1 mouse cellular context compared by ENCODE assay signal in genomic region chr1:171384361-171384760, GRCm38 (mm10).
TF ChIP-seq lines count a peak whose summit lies in the region.

No protein-coding gene starts in this region.

TF ChIP-seq in CH12.LX, 34 proteins besides CTCF, POLR2A, EP300 and RAD21:
- 0 out of 2 replicates have a peak, but pooled peaks have one; percentile 17 for TF ChIP-seq TCF12 (IDR thresholded peaks at IDR 0.05; ENCODE audit: low read depth, low read length)
- TF ChIP-seq JUN (IDR thresholded peaks at IDR 0.05; ENCODE audit: insufficient read depth, low read depth, low read length) = no peak
- TF ChIP-seq MAZ (IDR thresholded peaks at IDR 0.05; ENCODE audit: low read depth, low read length) = peak; percentile 35; the same call in 1 of the 2 replicates
